Mouse (Mus musculus) midbrain, postnatal 0 days (tissue): ENCODE measurements at regions not wholly inside any gene's neighbourhood (a gene's known extent, or its start where the extent isn't known, plus 50 kb on each side); places are given as distances from the start of the nearest gene placed in this dataset.

Experiments used
- ATAC-seq: fragments of 200-750 bp; cut with Nextera tagmentation; 2 replicates; pipeline ENCODE4 v1.8.0; 2017; ENCODE audit warnings: moderate number of reproducible peaks, mild to moderate bottlenecking, moderate TSS enrichment, moderate library complexity; ENCODE audit not compliant: low FRiP score
- DNase-seq: peaks from one replicate; pipeline ENCODE4 v3.0.0-alpha.2; 2015; ENCODE audit warnings: low spot score
- H3K27ac ChIP-seq: fragments of 300-500 bp; sonication (generic); 2 replicates; pipeline ENCODE4 v1.5.1; 2014; ENCODE audit warnings: low read depth, mild to moderate bottlenecking, low read length, mixed read lengths
- H3K27me3 ChIP-seq: fragments of 300-500 bp; sonication (generic); 2 replicates; pipeline ENCODE4 v1.6.1; 2014; ENCODE audit warnings: low read length, control low read depth, mixed read lengths; ENCODE audit not compliant: insufficient read depth
- H3K36me3 ChIP-seq: fragments of 300-500 bp; sonication (generic); 2 replicates; pipeline ENCODE4 v1.6.1; 2014; ENCODE audit warnings: low read length, control low read depth, mixed read lengths; ENCODE audit not compliant: insufficient read depth
- H3K4me1 ChIP-seq: fragments of 300-500 bp; sonication (generic); 2 replicates; pipeline ENCODE4 v1.6.1; 2014; ENCODE audit warnings: mild to moderate bottlenecking, control low read depth, antibody characterized with exemption, low read length, mixed read lengths; ENCODE audit not compliant: insufficient read depth
- H3K4me2 ChIP-seq: fragments of 300-500 bp; sonication (generic); 2 replicates; pipeline ENCODE4 v1.6.1; 2014; ENCODE audit warnings: low read depth, mild to moderate bottlenecking, low read length, mixed read lengths; ENCODE audit not compliant: poor library complexity, severe bottlenecking
- H3K4me3 ChIP-seq: fragments of 300-500 bp; sonication (generic); 2 replicates; pipeline ENCODE4 v1.5.1; 2014; ENCODE audit warnings: low read depth, mild to moderate bottlenecking, low read length, moderate library complexity
- H3K9ac ChIP-seq: fragments of 300-500 bp; sonication (generic); replicated peaks from 2 replicates; pipeline ENCODE4 v1.6.1; 2014; ENCODE audit warnings: mild to moderate bottlenecking, low read length, moderate library complexity, mixed read lengths; ENCODE audit not compliant: poor library complexity, severe bottlenecking
- H3K9me3 ChIP-seq: fragments of 300-500 bp; sonication (generic); 2 replicates; pipeline ENCODE4 v1.6.1; 2016; ENCODE audit warnings: low read length, control low read depth
- CTCF ChIP-seq: IDR thresholded peaks from 2 replicates; pipeline ENCODE4 v1.5.1; 2016; ENCODE audit warnings: antibody characterized with exemption, mild to moderate bottlenecking
- WGBS: fragments of 180-500 bp; shearing (Covaris S2); extraction: QIAGEN DNeasy Blood & Tissue Kit; methylation state at CpG from one replicate; pipeline ENCODE4 v1.1.7; 2014; 5-methylcytosine and 5-hydroxymethylcytosine counted together

DNA sequence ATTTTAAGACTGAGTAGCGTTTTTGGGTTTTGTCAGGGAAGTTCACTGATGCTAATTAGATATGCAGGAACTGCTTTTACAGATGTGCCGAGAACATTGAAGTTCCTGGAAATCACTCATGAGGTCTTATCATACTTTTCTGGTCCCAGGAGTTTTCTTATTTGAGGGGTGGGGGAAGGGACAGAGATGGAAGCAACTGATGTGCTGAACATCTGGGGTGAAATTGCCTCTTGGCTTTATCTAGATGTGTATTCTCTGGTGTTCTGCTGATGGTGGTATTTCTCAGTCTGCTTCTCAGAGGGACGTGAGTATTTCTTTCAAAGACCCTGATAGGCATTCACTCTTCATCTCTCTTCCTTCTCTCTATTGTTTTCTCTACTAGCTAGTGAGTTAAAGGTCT lies 107.5 kb upstream of the Sel1l start:
- Histone ChIP-seq H3K4me1 (no peaks in the 10 kb centered on the region), H3K9me3 (no peaks in the 10 kb centered on the region), H3K9ac (no peak overlapping the region), H3K27ac (no peak overlapping the region), H3K4me3 (no peak overlapping the region), H3K36me3 (no peaks in the 10 kb centered on the region), H3K4me2 (no peak overlapping the region), H3K27me3 (no peaks in the 10 kb centered on the region)
- WGBS, result 89% methylated on average over 3 of the region's 3 CpGs
- DNase-seq (no peak), ATAC-seq (no peak)
- TF ChIP-seq CTCF, result no peak

- Histone ChIP-seq H3K4me3 (no peak overlapping the region), H3K27ac (no peak overlapping the region), H3K36me3 (no peaks in the 10 kb centered on the region), H3K4me2 (no peak overlapping the region), H3K9ac (no peak overlapping the region), H3K4me1 (no peaks in the 10 kb centered on the region), H3K9me3 (no peaks in the 10 kb centered on the region), H3K27me3 (no peaks in the 10 kb centered on the region)
- TF ChIP-seq CTCF, result no peak
- 88% methylated on average over 8 of the region's 8 CpGs for WGBS
- DNase-seq (no peak), ATAC-seq (no peak)
These were observed 99.7 kb upstream of the Sel1l start for GRCm38 (mm10) chr12:91948602-91949167.

GRCm38 (mm10) chr12:91947998-91948397 lies 99.0 kb upstream of the Sel1l start:
- Histone ChIP-seq H3K4me2 (no peak overlapping the region), H3K9ac (no peak overlapping the region), H3K4me3 (no peak overlapping the region), H3K27me3 (no peaks in the 10 kb centered on the region), H3K4me1 (no peaks in the 10 kb centered on the region), H3K9me3 (no peaks in the 10 kb centered on the region), H3K27ac (no peak overlapping the region), H3K36me3 (no peaks in the 10 kb centered on the region)
- no peak for TF ChIP-seq CTCF
- no peak for ATAC-seq
- DNase-seq, result no peak
- whole genome bisulfite sequencing, result 69% methylated on average over 3 of the region's 3 CpGs

- 86% methylated on average over 3 of the region's 3 CpGs for WGBS
These were observed 97.6 kb upstream of the Sel1l start for GRCm38 (mm10) chr12:91946541-91946940.

GRCm38 (mm10) chr12:91932490-91933361 lies 83.8 kb upstream of the Sel1l start:
- ATAC-seq, result no peak
- Histone ChIP-seq H3K36me3 (no peaks in the 10 kb centered on the region), H3K4me3 (no peak overlapping the region), H3K9ac (no peak overlapping the region), H3K27me3 (no peaks in the 10 kb centered on the region), H3K4me1 (no peaks in the 10 kb centered on the region), H3K9me3 (no peaks in the 10 kb centered on the region), H3K27ac (no peak overlapping the region), H3K4me2 (no peak overlapping the region)
- peak; percentile 63 for TF ChIP-seq CTCF
- WGBS, result 60% methylated on average over 7 of the region's 7 CpGs
- DNase-seq, result peak; percentile 80

More at GRCm38 (mm10) chr12:91946541-91946940, 97.6 kb upstream of the Sel1l start:
- Histone ChIP-seq H3K4me2 (no peak overlapping the region), H3K4me1 (no peaks in the 10 kb centered on the region), H3K27me3 (no peaks in the 10 kb centered on the region), H3K36me3 (no peaks in the 10 kb centered on the region), H3K4me3 (no peak overlapping the region), H3K27ac (no peak overlapping the region), H3K9ac (no peak overlapping the region), H3K9me3 (no peaks in the 10 kb centered on the region)
- DNase-seq, result no peak
- no peak for TF ChIP-seq CTCF
- no peak for ATAC-seq

GRCm38 (mm10) chr12:91931586-91931985 lies 82.6 kb upstream of the Sel1l start:
- H3K9me3 ChIP-seq, result no peaks in the 10 kb centered on the region
- no peak overlapping the region for H3K4me3 ChIP-seq
- no peak overlapping the region for H3K9ac ChIP-seq
- no peak overlapping the region for H3K4me2 ChIP-seq
- DNase-seq (no peak), ATAC-seq (no peak)
- WGBS, result 86% methylated on average over 6 of the region's 6 CpGs
- H3K27me3 ChIP-seq, result no peaks in the 10 kb centered on the region
- no peaks in the 10 kb centered on the region for H3K36me3 ChIP-seq
- TF ChIP-seq CTCF, result no peak
- H3K4me1 ChIP-seq, result no peaks in the 10 kb centered on the region
- H3K27ac ChIP-seq, result no peak overlapping the region
